Mouse (Mus musculus) lung, postnatal 0 days (tissue): ENCODE measurements at regions not wholly inside any gene's neighbourhood (a gene's known extent, or its start where the extent isn't known, plus 50 kb on each side); places are given as distances from the start of the nearest gene placed in this dataset.
A peak's percentile ranks its signal among the peaks of the same experiment; 100 is the strongest.

Experiments
- ATAC-seq: fragments of 200-750 bp; cut with Nextera tagmentation; 2 replicates; pipeline ENCODE4 v1.8.0; 2017; ENCODE audit warnings: moderate library complexity
- DNase-seq: peaks from one replicate; pipeline ENCODE4 v3.0.0-alpha.2; 2016; ENCODE audit warnings: low spot score
- H3K27ac ChIP-seq: fragments of 300-500 bp; sonication (generic); 2 replicates; pipeline ENCODE4 v1.5.1; 2014; ENCODE audit warnings: antibody characterized with exemption, mild to moderate bottlenecking, low read length, mixed read lengths
- H3K27me3 ChIP-seq: fragments of 300-500 bp; sonication (generic); replicated peaks from 2 replicates; pipeline ENCODE4 v1.6.1; 2014; ENCODE audit warnings: low read length, mixed read lengths; ENCODE audit not compliant: insufficient read depth
- H3K36me3 ChIP-seq: fragments of 300-500 bp; sonication (generic); 2 replicates; pipeline ENCODE4 v1.6.1; 2014; ENCODE audit warnings: low read length, mixed read lengths; ENCODE audit not compliant: insufficient read depth
- H3K4me1 ChIP-seq: fragments of 300-500 bp; sonication (generic); 2 replicates; pipeline ENCODE4 v1.6.1; 2014; ENCODE audit warnings: antibody characterized with exemption, low read depth, low read length, mixed read lengths; ENCODE audit not compliant: insufficient read depth
- H3K4me2 ChIP-seq: fragments of 300-500 bp; sonication (generic); replicated peaks from 2 replicates; pipeline ENCODE4 v1.6.1; 2014; ENCODE audit warnings: low read depth, mild to moderate bottlenecking, low read length, moderate library complexity, mixed read lengths
- H3K4me3 ChIP-seq: fragments of 300-500 bp; sonication (generic); 2 replicates; pipeline ENCODE4 v1.5.1; 2014; ENCODE audit warnings: low read depth, low read length
- H3K9ac ChIP-seq: fragments of 300-500 bp; sonication (generic); replicated peaks from 2 replicates; pipeline ENCODE4 v1.6.1; 2014; ENCODE audit warnings: low read depth, mild to moderate bottlenecking
- H3K9me3 ChIP-seq: fragments of 300-500 bp; sonication (generic); 2 replicates; pipeline ENCODE4 v1.6.1; 2016; ENCODE audit warnings: low read length, mixed read lengths
- CTCF ChIP-seq: IDR thresholded peaks from 2 replicates; pipeline ENCODE4 v1.5.1; 2016; ENCODE audit warnings: antibody characterized with exemption, mild to moderate bottlenecking
- EP300 ChIP-seq: IDR thresholded peaks from 2 replicates; pipeline ENCODE4 v1.6.1; 2016; ENCODE audit warnings: antibody characterized with exemption, mild to moderate bottlenecking, control low read depth
- WGBS: fragments of 180-500 bp; shearing (Covaris S2); extraction: QIAGEN DNeasy Blood & Tissue Kit; methylation state at CpG from one replicate; pipeline ENCODE4 v1.1.7; 2014; 5-methylcytosine and 5-hydroxymethylcytosine counted together

- Histone ChIP-seq H3K4me3 (peak overlapping the region; percentile 33), H3K36me3 (no peaks in the 10 kb centered on the region), H3K4me1 (peaks cover 5% of the 10 kb centered on the region; the same call in 1 of the 2 replicates), H3K27ac (no peak overlapping the region), H3K9me3 (no peaks in the 10 kb centered on the region), H3K9ac (no peak overlapping the region), H3K4me2 (peak overlapping the region; percentile 50), H3K27me3 (no peaks in the 10 kb centered on the region)
- 4% methylated on average over 15 of the region's 15 CpGs for WGBS
- DNase-seq (peak; percentile 76), ATAC-seq (peak; percentile 80)
- peak; percentile 44 for TF ChIP-seq CTCF
- TF ChIP-seq EP300, result 0 out of 2 replicates have a peak, but pooled peaks have one; percentile 12
These were observed 146.5 kb upstream of the Jade1 start for GRCm38 (mm10) chr3:41408821-41409737.

- 3% methylated on average over 14 of the region's 14 CpGs for WGBS
- no peaks in the 10 kb centered on the region for H3K36me3 ChIP-seq
- TF ChIP-seq EP300 (0 out of 2 replicates have a peak, but pooled peaks have one; percentile 1), CTCF (no peak)
- no peaks in the 10 kb centered on the region for H3K9me3 ChIP-seq
- H3K4me2 ChIP-seq, result peak overlapping the region; percentile 50
- H3K9ac ChIP-seq, result no peak overlapping the region
- ATAC-seq, result peak; percentile 94
- H3K4me1 ChIP-seq, result peaks cover 5% of the 10 kb centered on the region; the same call in 1 of the 2 replicates
- H3K27ac ChIP-seq, result no peak overlapping the region
- peak overlapping the region; percentile 33 for H3K4me3 ChIP-seq
- H3K27me3 ChIP-seq, result no peaks in the 10 kb centered on the region
- peak; percentile 88 for DNase-seq
These were observed 147.1 kb upstream of the Jade1 start for GRCm38 (mm10) chr3:41408423-41408820.

GRCm38 (mm10) chr3:41407988-41408387, 147.5 kb upstream of the Jade1 start:
- no peak overlapping the region for H3K9ac ChIP-seq

GRCm38 (mm10) chr3:41407520-41407919, 148.0 kb upstream of the Jade1 start:
- Histone ChIP-seq H3K27ac (no peak overlapping the region), H3K4me3 (no peak overlapping the region), H3K27me3 (no peaks in the 10 kb centered on the region), H3K4me1 (peaks cover 5% of the 10 kb centered on the region; the same call in 1 of the 2 replicates), H3K9ac (no peak overlapping the region), H3K9me3 (no peaks in the 10 kb centered on the region), H3K36me3 (no peaks in the 10 kb centered on the region), H3K4me2 (no peak overlapping the region)
- TF ChIP-seq EP300, result no peak
- TF ChIP-seq CTCF, result no peak
- ATAC-seq (no peak), DNase-seq (no peak)
- 63% methylated on average over 1 of the region's 1 CpGs for WGBS

More at GRCm38 (mm10) chr3:41407988-41408387, 147.5 kb upstream of the Jade1 start:
- TF ChIP-seq EP300 (no peak), CTCF (no peak)
- Histone ChIP-seq H3K36me3 (no peaks in the 10 kb centered on the region), H3K4me2 (peak overlapping the region; percentile 50), H3K27me3 (no peaks in the 10 kb centered on the region), H3K4me1 (peaks cover 5% of the 10 kb centered on the region; the same call in 1 of the 2 replicates), H3K9me3 (no peaks in the 10 kb centered on the region), H3K27ac (no peak overlapping the region), H3K4me3 (no peak overlapping the region)
- no peak for DNase-seq
- ATAC-seq, result no peak
- 83% methylated on average over 9 of the region's 9 CpGs for WGBS

GRCm38 (mm10) chr3:41401881-41402280, 153.7 kb upstream of the Jade1 start:
- no peak for DNase-seq
- Histone ChIP-seq H3K4me2 (no peak overlapping the region), H3K9ac (no peak overlapping the region), H3K36me3 (no peaks in the 10 kb centered on the region), H3K4me1 (no peaks in the 10 kb centered on the region), H3K27me3 (no peaks in the 10 kb centered on the region), H3K27ac (no peak overlapping the region), H3K4me3 (no peak overlapping the region), H3K9me3 (no peaks in the 10 kb centered on the region)
- 57% methylated on average over 4 of the region's 4 CpGs for WGBS
- TF ChIP-seq CTCF (no peak), EP300 (no peak)
- ATAC-seq, result no peak

- DNase-seq, result peak; percentile 41
- Histone ChIP-seq H3K4me3 (no peak overlapping the region), H3K36me3 (no peaks in the 10 kb centered on the region), H3K27ac (no peak overlapping the region), H3K9me3 (no peaks in the 10 kb centered on the region), H3K4me1 (no peaks in the 10 kb centered on the region), H3K9ac (no peak overlapping the region), H3K4me2 (no peak overlapping the region), H3K27me3 (no peaks in the 10 kb centered on the region)
- no peak for TF ChIP-seq EP300
- TF ChIP-seq CTCF, result no peak
- 27% methylated on average over 6 of the region's 6 CpGs for WGBS
- peak; percentile 41; the same call in 1 of the 2 replicates for ATAC-seq
These were observed 165.7 kb upstream of the Jade1 start for GRCm38 (mm10) chr3:41389868-41390267.
